Mouse (Mus musculus) hindbrain, embryonic 11.5 days (tissue): ENCODE data around the gene Usf3. TPM values are rescaled to one million over a fixed set of nuclear protein-coding genes. Genes with fewer than 3 reads are reported as not detected.

Source experiments
- ATAC-seq: fragments of 200-750 bp; cut with Nextera tagmentation; 2 replicates; pipeline ENCODE4 v1.8.0; 2017; ENCODE audit warnings: mild to moderate bottlenecking, moderate TSS enrichment, moderate library complexity; ENCODE audit not compliant: low FRiP score
- DNase-seq: peaks from one replicate; pipeline ENCODE4 v3.0.0-alpha.2; 2015; ENCODE audit warnings: low spot score
- H3K27ac ChIP-seq: fragments of 300-500 bp; sonication (generic); 2 replicates; pipeline ENCODE4 v1.5.1; 2014; ENCODE audit warnings: mild to moderate bottlenecking, low read depth, low read length
- H3K27me3 ChIP-seq: fragments of 300-500 bp; sonication (generic); 2 replicates; pipeline ENCODE4 v1.6.1; 2014; ENCODE audit warnings: mild to moderate bottlenecking, low read length, moderate library complexity, mixed read lengths; ENCODE audit not compliant: control insufficient read depth, insufficient read depth
- H3K36me3 ChIP-seq: fragments of 300-500 bp; sonication (generic); 2 replicates; pipeline ENCODE4 v1.6.1; 2014; ENCODE audit warnings: mild to moderate bottlenecking, low read length, moderate library complexity, mixed read lengths; ENCODE audit not compliant: control insufficient read depth, insufficient read depth
- H3K4me1 ChIP-seq: fragments of 300-500 bp; sonication (generic); replicated peaks from 2 replicates; pipeline ENCODE4 v1.6.1; 2014; ENCODE audit warnings: low read length, mixed read lengths; ENCODE audit not compliant: control insufficient read depth, insufficient read depth
- H3K4me2 ChIP-seq: fragments of 300-500 bp; sonication (generic); replicated peaks from 2 replicates; pipeline ENCODE4 v1.6.1; 2014; ENCODE audit warnings: mild to moderate bottlenecking, low read depth, low read length
- H3K4me3 ChIP-seq: fragments of 300-500 bp; sonication (generic); 2 replicates; pipeline ENCODE4 v1.5.1; 2014; ENCODE audit warnings: low read depth, low read length
- H3K9ac ChIP-seq: fragments of 300-500 bp; sonication (generic); 2 replicates; pipeline ENCODE4 v1.6.1; 2014; ENCODE audit warnings: low read depth, low read length
- H3K9me3 ChIP-seq: fragments of 300-500 bp; sonication (generic); 2 replicates; pipeline ENCODE4 v1.6.1; 2016; ENCODE audit warnings: low read length; ENCODE audit not compliant: control insufficient read depth
- WGBS: fragments of 180-500 bp; shearing (Covaris S2); extraction: QIAGEN DNeasy Blood & Tissue Kit; methylation state at CpG from one replicate; pipeline ENCODE4 v1.1.7; 2014; 5-methylcytosine and 5-hydroxymethylcytosine counted together
- polyA plus RNA-seq: library from polyadenylated mRNA; unstranded; fragments of >200 nt; fragmentation: Nextera tagmentation; extraction: Ambion mirVana; gene quantifications from 2 replicates; pipeline ENCODE4 v1.2.1, GENCODE M21; 2014

The Usf3 gene
- polyA plus RNA-seq, 1 experiment from 2014 or later = 6.6 TPM

GRCm38 (mm10) chr16:44238835-44239263, 65.8 kb downstream of the Usf3 start:
- Histone ChIP-seq H3K9ac (no peak overlapping the region), H3K4me3 (no peak overlapping the region), H3K9me3 (no peaks in the 10 kb centered on the region), H3K4me1 (no peaks in the 10 kb centered on the region), H3K27me3 (no peaks in the 10 kb centered on the region), H3K36me3 (no peaks in the 10 kb centered on the region), H3K4me2 (no peak overlapping the region), H3K27ac (no peak overlapping the region)
- DNase-seq = no peak
- no peak for ATAC-seq
- 67% methylated on average over 10 of the region's 10 CpGs for WGBS

DNA sequence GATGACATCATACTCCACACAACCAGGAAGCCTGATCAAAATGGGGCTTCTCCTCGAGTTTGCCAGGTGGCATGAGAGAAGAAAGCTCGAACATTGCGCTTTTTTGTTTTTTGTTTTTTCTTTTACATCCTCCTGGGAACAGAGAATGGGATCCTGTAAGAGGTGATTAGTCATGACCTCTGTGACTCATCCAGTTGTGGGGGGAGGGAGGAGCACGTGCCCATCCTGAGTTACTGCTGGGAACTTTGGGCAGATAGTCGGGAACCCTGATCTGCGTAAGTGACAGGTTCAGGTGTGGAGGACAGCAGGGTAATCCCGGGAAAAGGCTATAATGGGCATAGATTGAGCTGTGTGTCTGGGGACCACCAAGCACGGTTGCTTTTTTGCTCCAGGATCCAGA, 67.4 kb downstream of the Usf3 start:
- ATAC-seq (no peak), DNase-seq (no peak)
- 72% methylated on average over 8 of the region's 8 CpGs for WGBS
- H3K27me3 ChIP-seq = no peaks in the 10 kb centered on the region
- no peak overlapping the region for H3K9ac ChIP-seq
- no peak overlapping the region for H3K4me3 ChIP-seq
- no peaks in the 10 kb centered on the region for H3K36me3 ChIP-seq
- H3K9me3 ChIP-seq = no peaks in the 10 kb centered on the region
- H3K4me1 ChIP-seq = no peaks in the 10 kb centered on the region
- no peak overlapping the region for H3K4me2 ChIP-seq
- no peak overlapping the region for H3K27ac ChIP-seq

DNA sequence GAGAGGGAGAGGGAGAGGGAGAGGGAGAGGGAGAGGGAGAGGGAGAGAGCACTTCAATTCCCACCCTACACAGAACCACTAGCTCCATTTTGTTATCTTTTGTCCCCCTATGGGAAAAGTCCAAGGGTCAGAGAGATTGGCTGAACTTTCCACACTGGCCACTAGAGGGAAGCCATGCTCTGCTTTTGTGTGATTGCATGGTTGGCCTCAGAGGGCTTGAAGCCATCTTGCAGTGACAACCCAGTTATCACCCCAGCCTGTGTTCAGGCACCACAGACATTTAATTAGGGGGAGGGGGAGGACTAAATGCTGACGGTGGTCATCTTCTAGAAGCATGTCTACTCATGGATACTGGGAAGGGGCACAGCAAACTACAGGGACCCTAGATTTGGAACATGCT, 69.6 kb downstream of the Usf3 start:
- WGBS = 0% methylated on average over 1 of the region's 1 CpGs
- Histone ChIP-seq H3K4me2 (no peak overlapping the region), H3K27me3 (no peaks in the 10 kb centered on the region)

GRCm38 (mm10) chr16:44243323-44243722, 70.3 kb downstream of the Usf3 start:
- Histone ChIP-seq H3K4me1 (no peaks in the 10 kb centered on the region), H3K4me3 (no peak overlapping the region), H3K27me3 (no peaks in the 10 kb centered on the region), H3K9ac (no peak overlapping the region), H3K27ac (no peak overlapping the region), H3K4me2 (no peak overlapping the region), H3K36me3 (no peaks in the 10 kb centered on the region), H3K9me3 (no peaks in the 10 kb centered on the region)
- DNase-seq (no peak), ATAC-seq (no peak)
- WGBS = 74% methylated on average over 7 of the region's 7 CpGs

More for the DNA sequence above, 69.6 kb downstream of the Usf3 start:
- Histone ChIP-seq H3K9ac (no peak overlapping the region), H3K4me1 (no peaks in the 10 kb centered on the region), H3K27ac (no peak overlapping the region), H3K36me3 (no peaks in the 10 kb centered on the region), H3K9me3 (no peaks in the 10 kb centered on the region), H3K4me3 (no peak overlapping the region)
- ATAC-seq = peak; percentile 68
- DNase-seq = peak; percentile 88

DNA sequence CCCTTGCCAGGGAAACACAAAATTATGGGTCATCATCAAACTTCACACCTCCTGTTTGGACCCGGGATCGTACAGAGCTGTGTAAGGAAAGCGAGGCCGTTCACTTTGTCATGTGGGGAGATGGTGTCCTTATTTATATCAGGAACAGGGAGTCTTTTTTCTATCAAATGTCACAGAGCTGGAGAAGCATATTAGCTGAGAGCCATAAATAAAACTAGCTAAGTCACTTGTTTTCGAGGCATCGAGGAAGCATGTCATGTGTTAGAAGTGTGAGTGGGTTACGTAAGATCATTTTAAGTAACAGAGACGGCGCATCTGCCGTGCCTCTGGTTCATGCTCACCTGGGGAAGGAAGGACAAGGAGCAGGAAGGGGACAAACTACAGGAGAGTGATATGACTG, 76.9 kb downstream of the Usf3 start:
- Histone ChIP-seq H3K27ac (no peak overlapping the region), H3K4me1 (no peaks in the 10 kb centered on the region), H3K4me2 (no peak overlapping the region), H3K27me3 (no peaks in the 10 kb centered on the region), H3K36me3 (no peaks in the 10 kb centered on the region), H3K9me3 (no peaks in the 10 kb centered on the region), H3K9ac (no peak overlapping the region), H3K4me3 (no peak overlapping the region)
- DNase-seq (no peak), ATAC-seq (no peak)
- WGBS = 88% methylated on average over 10 of the region's 10 CpGs

DNA sequence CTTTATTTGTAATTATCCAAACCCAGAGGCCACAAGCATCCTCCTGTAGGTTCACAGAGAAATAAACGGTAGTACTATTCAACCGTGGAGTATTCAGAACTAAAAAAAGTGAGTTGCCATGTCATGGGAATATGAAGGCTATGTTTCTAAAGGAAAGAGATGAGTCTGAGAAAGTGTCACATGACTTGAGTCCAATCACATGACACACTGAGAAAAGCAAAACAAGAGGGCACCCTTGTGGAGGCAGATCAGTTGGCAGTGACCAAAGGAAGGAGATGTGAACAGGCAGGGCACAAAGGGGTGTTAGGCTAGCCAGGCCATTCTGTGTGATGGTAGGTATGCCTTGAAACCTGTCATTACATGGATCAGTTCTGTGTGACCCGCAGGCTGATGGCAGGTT, 79.7 kb downstream of the Usf3 start:
- Histone ChIP-seq H3K9me3 (no peaks in the 10 kb centered on the region), H3K27ac (no peak overlapping the region), H3K4me1 (no peaks in the 10 kb centered on the region), H3K36me3 (no peaks in the 10 kb centered on the region), H3K9ac (no peak overlapping the region), H3K27me3 (no peaks in the 10 kb centered on the region), H3K4me3 (no peak overlapping the region), H3K4me2 (no peak overlapping the region)
- 92% methylated on average over 3 of the region's 3 CpGs for WGBS
- DNase-seq (no peak), ATAC-seq (no peak)

GRCm38 (mm10) chr16:44253797-44254634, 81.0 kb downstream of the Usf3 start:
- Histone ChIP-seq H3K4me1 (no peaks in the 10 kb centered on the region), H3K27me3 (no peaks in the 10 kb centered on the region), H3K4me2 (no peak overlapping the region), H3K27ac (no peak overlapping the region), H3K36me3 (no peaks in the 10 kb centered on the region), H3K4me3 (no peak overlapping the region), H3K9ac (no peak overlapping the region), H3K9me3 (no peaks in the 10 kb centered on the region)
- DNase-seq (no peak), ATAC-seq (no peak)
- WGBS = 80% methylated on average over 7 of the region's 7 CpGs

- 87% methylated on average over 7 of the region's 7 CpGs for WGBS
- no peak for ATAC-seq
- DNase-seq = no peak
- Histone ChIP-seq H3K36me3 (no peaks in the 10 kb centered on the region), H3K4me2 (no peak overlapping the region), H3K4me3 (no peak overlapping the region), H3K9ac (no peak overlapping the region), H3K4me1 (no peaks in the 10 kb centered on the region), H3K9me3 (no peaks in the 10 kb centered on the region), H3K27ac (no peak overlapping the region), H3K27me3 (no peaks in the 10 kb centered on the region)
Observed at GRCm38 (mm10) chr16:44254698-44255097, 81.7 kb downstream of the Usf3 start.

- H3K27me3 ChIP-seq = no peaks in the 10 kb centered on the region
- ATAC-seq (no peak), DNase-seq (no peak)
- H3K36me3 ChIP-seq = no peaks in the 10 kb centered on the region
- H3K4me1 ChIP-seq = no peaks in the 10 kb centered on the region
- WGBS = 92% methylated on average over 3 of the region's 3 CpGs
- no peak overlapping the region for H3K9ac ChIP-seq
- H3K9me3 ChIP-seq = no peaks in the 10 kb centered on the region
- no peak overlapping the region for H3K27ac ChIP-seq
- no peak overlapping the region for H3K4me3 ChIP-seq
- no peak overlapping the region for H3K4me2 ChIP-seq
Observed at GRCm38 (mm10) chr16:44257476-44257875, 84.4 kb downstream of the Usf3 start.
